Mouse (Mus musculus): ENCODE results near the gene Pepd. TPM values are rescaled to one million over a fixed set of nuclear protein-coding genes. Genes with fewer than 3 reads are reported as not detected.

Pepd gene
- total RNA-seq, 2 experiments from 2014 or later, result 28.9 to 30.1 TPM

DNA sequence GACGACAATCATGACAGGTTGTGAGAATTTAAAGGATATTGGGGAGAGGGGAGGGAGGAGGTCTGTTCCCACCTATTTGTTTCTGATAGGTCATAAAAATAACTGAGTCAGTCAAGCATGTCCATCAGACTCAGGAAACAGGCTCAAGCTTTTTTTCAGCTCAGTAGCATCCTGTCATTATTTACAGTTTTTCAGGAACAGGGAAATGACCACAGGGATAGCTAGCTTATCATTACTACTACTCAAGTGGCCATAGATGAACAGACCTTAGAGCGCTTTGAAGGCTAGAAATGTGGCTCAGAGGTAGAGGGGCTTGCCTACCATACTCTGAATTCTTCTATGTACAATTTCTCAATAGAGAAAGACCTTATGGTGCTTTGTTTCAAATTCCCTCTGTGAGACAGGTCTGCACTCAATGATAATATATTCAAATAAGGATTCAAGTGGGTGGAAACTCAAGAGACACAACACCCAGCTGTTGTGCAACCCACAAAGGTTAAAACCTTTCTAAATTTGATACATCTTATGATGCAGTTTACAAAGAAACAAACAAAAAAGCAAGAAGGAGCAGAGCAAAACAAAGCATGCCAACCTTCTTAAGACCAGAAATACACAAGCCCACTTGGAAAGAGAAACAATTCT lies 142.9 kb downstream of the Pepd start:
- DNase-seq (ENCODE audit: extremely low spot score in 1 of 2, low spot score in 2 of 2), result no peak
- no peak for TF ChIP-seq CTCF (IDR thresholded peaks at IDR 0.05)
- Histone ChIP-seq H3K4me3 (peak overlapping the region; percentile 86), H3K27ac (peak overlapping the region; percentile 95)
- intact Hi-C loops (cut with DNase I), result no loop called here

DNA sequence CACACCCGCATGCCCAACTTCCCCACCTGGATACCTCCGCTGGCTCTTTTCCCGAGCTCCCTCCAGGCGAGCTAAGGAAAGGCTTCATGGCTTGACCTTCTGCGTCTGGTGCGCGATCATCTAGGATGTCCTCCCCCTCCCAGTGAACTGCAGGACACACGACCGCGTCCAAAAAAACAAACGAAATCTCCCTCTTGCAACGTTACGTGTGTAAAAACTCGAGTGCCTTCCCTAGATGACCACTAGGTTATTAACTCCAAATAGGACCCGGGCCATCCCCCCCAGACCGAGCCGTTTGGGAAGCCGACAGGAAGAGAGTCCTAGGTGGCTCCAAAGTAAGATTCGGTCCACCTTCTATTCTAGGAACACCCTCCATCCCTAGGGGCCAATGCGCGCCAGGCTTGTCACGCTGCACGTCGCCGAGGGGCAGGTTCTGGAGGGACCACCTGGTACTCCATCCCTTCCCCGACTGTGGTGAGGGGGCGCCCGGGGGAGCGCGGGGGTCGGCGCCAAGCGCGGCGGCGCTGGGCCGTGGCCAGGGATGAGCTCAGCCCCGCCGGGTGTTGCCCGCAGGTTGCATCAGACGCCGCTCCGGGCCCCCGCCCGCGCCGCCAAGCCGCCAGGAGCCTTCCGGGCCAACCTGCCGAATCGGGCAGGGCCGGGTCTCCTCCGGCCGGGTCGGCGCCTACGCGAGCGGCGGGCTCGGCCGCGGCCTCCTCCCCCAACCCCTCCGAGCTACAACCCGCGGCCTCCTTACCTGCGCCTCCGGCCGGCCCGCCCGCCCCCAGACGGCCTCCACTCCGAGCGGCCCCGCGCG lies 143.6 kb downstream of the Pepd start:
- DNase-seq (ENCODE audit: extremely low spot score in 1 of 2, low spot score in 2 of 2), result peak; percentile 65 to 68
- peak overlapping the region; percentile 95 for H3K27ac ChIP-seq
- H3K4me3 ChIP-seq, result peak overlapping the region; percentile 86
- no peak; the same call in none of the 2 replicates for TF ChIP-seq CTCF (IDR thresholded peaks at IDR 0.05)
- intact Hi-C loops (cut with DNase I), result loop anchor here (1.0 to 2.0 kb wide), 2 partner anchors 31 to 62 kb away; no protein-coding TSS in a partner anchor

DNA sequence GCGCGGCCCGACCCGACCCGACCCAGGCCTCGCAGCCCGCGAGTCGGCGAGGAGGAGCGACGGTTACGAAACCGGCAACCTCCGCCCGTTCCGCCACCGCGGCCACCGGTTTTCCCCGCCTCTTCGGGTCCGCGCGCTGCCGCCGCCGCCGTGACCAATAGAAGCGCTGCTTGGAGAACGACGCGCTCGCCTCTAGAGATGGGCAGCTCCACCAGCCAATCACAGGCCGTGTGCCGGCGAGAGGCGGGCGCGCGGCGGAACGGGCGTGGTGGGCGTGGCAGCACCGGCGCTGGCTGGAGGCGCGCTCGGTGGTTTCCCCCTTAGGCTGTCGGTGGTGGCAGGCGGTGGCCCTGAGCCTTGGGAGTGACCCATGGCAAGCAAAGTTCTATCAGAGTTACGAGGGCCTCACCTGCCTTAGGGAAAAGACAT lies 144.3 kb downstream of the Pepd start, which contains the start of gene Cebpg:
TSS of gene Cebpg (minus strand) at position 138 of the 429 bp plus-strand sequence.
- peak within 1 kb of the TSS; percentile 95 for H3K27ac ChIP-seq
- H3K4me3 ChIP-seq, result peak within 1 kb of the TSS; percentile 86
- no peak for TF ChIP-seq CTCF (IDR thresholded peaks at IDR 0.05)
- DNase-seq (ENCODE audit: extremely low spot score in 1 of 2, low spot score in 2 of 2), result peak; percentile 98 to 99
- intact Hi-C loops (cut with DNase I), result loop anchor here (1.0 to 2.0 kb wide), 2 partner anchors 30 to 62 kb away; no protein-coding TSS in a partner anchor

DNA sequence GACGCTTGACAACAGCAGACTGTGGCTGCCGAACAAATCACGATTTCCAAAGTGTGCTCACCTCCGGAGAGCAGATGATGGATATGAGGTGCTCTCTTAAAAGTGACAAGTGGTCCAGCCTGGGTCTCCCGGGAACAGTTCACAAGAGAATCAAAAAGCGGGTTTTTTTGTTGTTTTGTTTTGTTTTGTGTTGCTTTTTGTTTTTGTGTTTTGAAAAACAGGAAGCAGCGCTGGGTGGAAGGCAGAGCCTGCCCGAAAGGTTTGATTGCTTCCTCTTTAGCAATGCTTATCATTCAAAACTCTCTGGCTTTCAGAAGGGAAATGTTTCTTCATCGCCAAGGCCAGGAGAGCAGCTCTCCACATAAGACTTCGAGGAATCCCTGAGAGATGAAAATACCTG lies 144.8 kb downstream of the Pepd start:
- intact Hi-C loops (cut with DNase I), result loop anchor here (1.0 to 2.0 kb wide), 2 partner anchors 30 to 61 kb away; no protein-coding TSS in a partner anchor
- Histone ChIP-seq H3K4me3 (peak overlapping the region; percentile 86), H3K27ac (peak overlapping the region; percentile 83)
- TF ChIP-seq CTCF (IDR thresholded peaks at IDR 0.05), result no peak
- DNase-seq (ENCODE audit: extremely low spot score in 1 of 2, low spot score in 2 of 2), result no peak

DNA sequence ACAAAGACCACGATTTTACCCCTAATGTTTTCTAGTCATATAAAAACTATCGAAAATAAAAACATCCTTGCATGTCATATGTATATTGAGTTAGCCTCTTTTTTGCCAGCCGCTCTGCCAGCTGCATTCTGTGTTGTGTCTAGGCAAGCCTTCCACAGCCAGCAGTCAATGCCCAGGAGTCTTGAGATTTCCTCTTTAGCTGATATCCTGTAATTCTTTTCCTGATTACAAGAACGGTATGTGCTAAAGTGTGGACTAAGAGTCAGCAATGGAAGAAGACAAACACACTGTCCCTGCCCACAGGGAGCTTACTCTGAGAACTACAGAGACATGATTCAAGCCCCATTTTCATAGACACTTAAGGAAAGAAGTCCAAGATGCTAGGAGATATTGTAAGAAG lies 145.4 kb downstream of the Pepd start:
- DNase-seq (ENCODE audit: extremely low spot score in 1 of 2, low spot score in 2 of 2), result no peak
- Histone ChIP-seq H3K4me3 (no peak overlapping the region), H3K27ac (no peak overlapping the region)
- intact Hi-C loops (cut with DNase I), result loop anchor here (2.0 kb wide), 1 partner anchor 29 kb away; no protein-coding TSS in a partner anchor
- no peak for TF ChIP-seq CTCF (IDR thresholded peaks at IDR 0.05)

DNA sequence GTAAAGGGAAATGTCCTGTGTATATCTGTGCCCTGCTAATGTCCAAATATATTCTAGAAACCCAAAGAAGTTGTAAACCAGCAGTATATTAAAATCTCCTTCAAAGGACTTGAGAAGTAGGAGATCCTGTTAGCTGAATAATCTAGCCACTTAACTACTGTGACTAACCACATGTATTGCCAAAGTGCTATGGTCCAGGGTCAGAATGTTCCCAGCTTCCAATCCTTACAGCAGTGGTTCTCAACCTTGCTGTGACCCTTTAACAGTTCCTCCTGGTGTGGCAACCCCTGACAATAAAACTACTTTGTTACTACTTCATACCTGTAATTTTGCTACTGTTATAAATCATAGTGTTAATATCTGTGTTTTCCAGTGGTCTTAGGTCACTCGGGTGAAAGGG lies 146.2 kb downstream of the Pepd start:
- DNase-seq (ENCODE audit: extremely low spot score in 1 of 2, low spot score in 2 of 2), result no peak
- intact Hi-C loops (cut with DNase I), result no loop called here
- Histone ChIP-seq H3K4me3 (no peak overlapping the region), H3K27ac (no peak overlapping the region)
- no peak for TF ChIP-seq CTCF (IDR thresholded peaks at IDR 0.05)

DNA sequence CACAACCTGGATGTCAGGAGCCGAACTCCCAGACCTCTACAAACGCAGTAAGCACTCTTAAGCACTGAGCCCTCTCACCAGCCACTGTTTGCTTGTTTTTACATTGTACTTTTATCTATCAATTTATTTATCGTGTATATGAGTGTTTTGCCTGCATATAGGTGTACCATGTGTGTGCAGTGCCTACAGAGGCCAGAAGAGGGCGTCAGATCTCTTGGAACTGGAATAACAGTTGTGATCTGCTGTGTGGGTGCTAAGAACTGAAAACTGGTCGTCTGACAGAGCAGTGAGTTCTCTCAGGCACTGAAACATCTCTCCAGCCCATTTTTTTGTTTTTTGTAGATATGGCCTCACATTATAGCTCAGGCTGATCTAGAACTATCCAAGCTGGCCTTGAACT lies 147.3 kb downstream of the Pepd start:
- intact Hi-C loops (cut with DNase I), result no loop called here
- no peak; the same call in 1 of the 2 replicates for TF ChIP-seq CTCF (IDR thresholded peaks at IDR 0.05)
- no peak for DNase-seq (ENCODE audit: extremely low spot score in 1 of 2, low spot score in 2 of 2)
- Histone ChIP-seq H3K27ac (no peak overlapping the region), H3K4me3 (no peak overlapping the region)

DNA sequence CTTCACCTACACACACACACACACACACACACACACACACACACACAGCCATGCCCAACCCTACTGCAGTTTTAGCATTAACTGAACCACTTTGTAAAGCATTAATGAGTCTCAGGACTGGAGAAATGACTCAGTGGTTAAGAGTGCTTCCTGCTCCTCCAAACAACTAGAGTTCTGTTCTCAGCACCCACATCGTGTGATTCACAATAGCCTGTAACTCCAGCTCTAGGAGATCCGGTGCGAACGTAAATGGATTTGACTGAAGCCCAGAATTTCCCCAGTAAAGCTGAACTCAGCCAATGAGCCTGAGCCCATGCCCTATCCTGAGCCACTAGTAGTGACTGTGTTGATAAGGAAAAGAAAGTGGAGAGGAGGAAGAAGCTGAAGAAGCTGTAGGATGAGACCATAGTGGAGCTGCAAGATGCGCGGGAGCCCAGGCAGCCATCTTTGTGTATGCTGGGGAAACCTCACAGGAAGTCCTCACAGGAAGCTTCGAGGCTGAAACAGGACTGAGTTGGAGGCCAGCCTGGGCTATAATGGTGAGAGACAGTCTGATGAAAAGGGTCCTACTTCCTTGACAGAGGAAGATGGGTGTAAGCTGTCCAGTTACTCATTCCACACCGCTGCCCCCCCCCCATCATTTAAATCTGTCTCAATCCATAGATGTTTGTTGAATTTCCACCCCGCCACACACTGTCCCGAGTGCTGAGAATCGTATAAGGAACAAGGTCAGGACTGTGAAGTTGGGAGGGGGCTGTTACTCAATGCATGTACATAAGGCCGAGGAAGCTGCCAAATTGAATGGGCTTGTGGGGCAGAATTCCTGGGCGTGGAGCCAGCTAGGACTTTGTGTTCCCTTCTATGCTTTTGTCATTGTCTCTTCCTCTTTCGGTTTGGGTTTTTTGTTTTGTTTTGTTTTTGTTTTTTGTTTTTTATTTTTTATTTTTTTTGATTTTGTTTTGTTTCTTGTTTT lies 152.4 kb downstream of the Pepd start:
- no peak overlapping the region for H3K27ac ChIP-seq
- peak in 1 of 2 experiments; percentile 29 for DNase-seq (ENCODE audit: extremely low spot score in 1 of 2, low spot score in 2 of 2)
- H3K4me3 ChIP-seq, result no peak overlapping the region
- intact Hi-C loops (cut with DNase I), result no loop called here
- TF ChIP-seq CTCF (IDR thresholded peaks at IDR 0.05), result no peak

DNA sequence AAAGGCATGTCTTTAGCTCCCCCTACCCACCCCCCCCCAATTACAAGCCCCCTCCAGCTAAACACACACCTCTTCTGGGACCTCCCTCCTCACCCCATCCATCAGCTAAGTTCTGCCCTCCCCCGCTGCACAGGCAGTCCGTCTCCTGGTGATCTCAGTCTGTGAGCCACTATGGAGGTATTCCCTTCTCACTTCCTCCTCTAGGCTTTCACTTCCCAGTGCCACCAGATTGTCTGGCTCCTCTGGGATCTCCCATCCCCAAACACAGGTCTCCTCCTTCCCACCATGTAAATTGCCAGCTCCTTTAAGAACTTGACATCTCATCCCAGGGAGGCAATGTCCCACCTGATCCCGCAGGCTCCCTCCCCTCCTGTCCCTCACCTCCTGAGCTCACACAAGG lies 153.8 kb downstream of the Pepd start:
- no peak for DNase-seq (ENCODE audit: extremely low spot score in 1 of 2, low spot score in 2 of 2)
- no peak for TF ChIP-seq CTCF (IDR thresholded peaks at IDR 0.05)
- intact Hi-C loops (cut with DNase I), result no loop called here
- Histone ChIP-seq H3K27ac (no peak overlapping the region), H3K4me3 (no peak overlapping the region)

DNA sequence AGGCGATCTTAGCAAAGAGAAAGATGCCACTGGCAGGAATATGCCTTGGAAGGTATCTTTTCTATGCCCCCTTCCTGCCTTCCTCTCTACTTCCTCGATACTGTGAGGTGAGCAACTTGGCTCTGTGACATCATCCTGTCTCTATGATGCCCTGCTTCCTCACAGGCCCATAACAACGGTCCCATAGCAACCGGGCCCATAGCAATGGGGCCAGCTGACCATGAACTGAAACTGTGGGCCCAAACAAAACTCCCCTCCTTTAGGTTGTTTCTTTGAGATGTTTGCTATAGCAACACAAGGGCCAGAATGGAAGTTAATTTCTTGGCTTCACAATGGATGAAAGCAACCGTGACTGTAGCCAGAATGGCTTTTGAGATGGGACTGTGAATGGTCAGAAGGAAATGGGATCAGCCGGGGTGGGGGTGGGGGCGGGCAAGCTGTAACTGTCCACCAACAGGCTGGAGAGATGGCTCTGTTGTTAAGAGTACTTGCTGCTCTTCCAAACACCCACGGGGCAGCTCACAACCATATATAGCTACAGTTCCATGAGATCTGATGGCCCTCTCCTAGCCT lies 154.5 kb downstream of the Pepd start:
- Histone ChIP-seq H3K4me3 (no peak overlapping the region), H3K27ac (no peak overlapping the region)
- intact Hi-C loops (cut with DNase I), result no loop called here
- no peak for DNase-seq (ENCODE audit: extremely low spot score in 1 of 2, low spot score in 2 of 2)
- no peak for TF ChIP-seq CTCF (IDR thresholded peaks at IDR 0.05)

DNA sequence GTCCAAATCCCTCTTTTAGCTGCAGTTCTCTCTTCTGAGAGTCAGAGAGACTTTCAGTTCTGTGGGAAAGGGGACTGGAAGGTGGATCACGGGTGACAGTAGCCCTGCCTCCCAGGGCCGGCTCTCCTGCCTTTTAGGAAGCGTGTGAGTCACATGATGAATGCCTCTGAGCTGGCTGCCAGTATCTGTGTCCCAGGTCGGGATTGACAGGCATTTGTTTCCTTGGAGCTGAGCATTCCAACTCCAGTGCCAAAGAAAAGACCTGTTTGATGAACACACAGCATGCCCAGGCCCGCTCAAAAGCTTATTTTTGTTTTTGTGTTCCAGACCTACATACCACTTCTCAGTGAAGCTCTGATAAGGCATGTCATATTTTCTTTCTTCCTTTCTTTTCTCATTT lies 164.5 kb downstream of the Pepd start:
- Histone ChIP-seq H3K27ac (no peak overlapping the region), H3K4me3 (no peak overlapping the region)
- intact Hi-C loops (cut with DNase I), result no loop called here
- no peak for DNase-seq (ENCODE audit: extremely low spot score in 1 of 2, low spot score in 2 of 2)
- TF ChIP-seq CTCF (IDR thresholded peaks at IDR 0.05), result no peak
